Mouse (Mus musculus): ENCODE measurements around the gene Calhm2.

Gene Calhm2

GRCm38 (mm10) chr19:47137771-47138421 is at the start of gene Calhm2:
Gene Calhm2 (minus strand): TSS chr19:47138294.
- peak; percentile 42 for DNase-seq (ENCODE audit: low spot score)

GRCm38 (mm10) chr19:47186514-47187275 is 48.6 kb upstream of the Calhm2 start:
- DNase-seq (ENCODE audit: low spot score) = no peak

GRCm38 (mm10) chr19:47184736-47185135 is 46.6 kb upstream of the Calhm2 start:
- DNase-seq (ENCODE audit: low spot score) = no peak

GRCm38 (mm10) chr19:47184221-47184620 is 46.1 kb upstream of the Calhm2 start:
- no peak for DNase-seq (ENCODE audit: low spot score)

GRCm38 (mm10) chr19:47180011-47180410 is 41.9 kb upstream of the Calhm2 start:
- no peak for DNase-seq (ENCODE audit: low spot score)

GRCm38 (mm10) chr19:47179272-47179809 is 41.2 kb upstream of the Calhm2 start:
- DNase-seq (ENCODE audit: low spot score) = no peak

GRCm38 (mm10) chr19:47178431-47179271 is 40.6 kb upstream of the Calhm2 start, which contains the start of gene Neurl1a:
Gene Neurl1a (plus strand): TSS chr19:47178820.
- peak; percentile 42 for DNase-seq (ENCODE audit: low spot score)

- DNase-seq (ENCODE audit: low spot score) = no peak
These were observed 39.9 kb upstream of the Calhm2 start for GRCm38 (mm10) chr19:47178001-47178400.

- no peak for DNase-seq (ENCODE audit: low spot score)
These were observed 38.9 kb upstream of the Calhm2 start for GRCm38 (mm10) chr19:47176916-47177505.

GRCm38 (mm10) chr19:47175472-47175871 is 37.4 kb upstream of the Calhm2 start:
- DNase-seq (ENCODE audit: low spot score) = no peak

- no peak for DNase-seq (ENCODE audit: low spot score)
These were observed 36.4 kb upstream of the Calhm2 start for GRCm38 (mm10) chr19:47174515-47174914.

- peak; percentile 82 for DNase-seq (ENCODE audit: low spot score)
These were observed 30.8 kb upstream of the Calhm2 start for GRCm38 (mm10) chr19:47168793-47169412.

- no peak for DNase-seq (ENCODE audit: low spot score)
These were observed 30.1 kb upstream of the Calhm2 start for GRCm38 (mm10) chr19:47168223-47168622.

GRCm38 (mm10) chr19:47167617-47168214 is 29.6 kb upstream of the Calhm2 start:
- DNase-seq (ENCODE audit: low spot score) = no peak

GRCm38 (mm10) chr19:47166758-47167157 is 28.7 kb upstream of the Calhm2 start:
- DNase-seq (ENCODE audit: low spot score) = no peak

GRCm38 (mm10) chr19:47163176-47163744 is 25.2 kb upstream of the Calhm2 start:
- DNase-seq (ENCODE audit: low spot score) = no peak

GRCm38 (mm10) chr19:47161669-47162068 is 23.6 kb upstream of the Calhm2 start:
- DNase-seq (ENCODE audit: low spot score) = no peak

- DNase-seq (ENCODE audit: low spot score) = no peak
These were observed 19.6 kb upstream of the Calhm2 start, which contains the start of gene Calhm3 for GRCm38 (mm10) chr19:47157664-47158063. Gene Calhm3 (minus strand): TSS chr19:47157764.

- DNase-seq (ENCODE audit: low spot score) = no peak
These were observed 15.7 kb upstream of the Calhm2 start for GRCm38 (mm10) chr19:47153767-47154166.

GRCm38 (mm10) chr19:47152062-47152369 is 13.9 kb upstream of the Calhm2 start:
- no peak for DNase-seq (ENCODE audit: low spot score)
